In genomic region chr14:52414273-52414672, GRCm38 (mm10) we compare ENCODE assay signal across 22 mouse cellular contexts. TPM values are rescaled to one million over a fixed set of nuclear protein-coding genes. Genes with fewer than 3 reads are reported as not detected.
"Had no signal": no experiment of that assay in that cellular context is flagged by ENCODE, and none has a peak within 500 bp of the region (broad histone marks: within the 10 kb centered on the region; RNA-seq: fewer than 3 reads in every experiment).

Olfr1510 (minus strand) TSS chr14:52414373.

- DNase-seq: left cerebral cortex, postnatal 4 days; liver; liver, embryonic 13.5 days; liver, postnatal 0 days; lung, adult 18-20 months; lung, adult 2 months; lung, embryonic 14.5 days; lung, postnatal 10 days; lung, postnatal 14 days; lung, postnatal 36 days; lung, postnatal 4 days; midbrain, embryonic 14.5 days had no signal

RNA-seq across cellular contexts. Expression of gene Olfr1510, which starts in this region (rescaled TPM):
- total RNA-seq: left cerebral cortex, postnatal 10 days; left cerebral cortex, postnatal 14 days; left cerebral cortex, postnatal 25 days; left cerebral cortex, postnatal 36 days; left cerebral cortex, postnatal 4 days; liver, adult 2 months; megakaryocyte progenitor cell, adult 5-6 weeks; megakaryocyte, adult 5-6 weeks; megakaryocyte-erythroid progenitor cell, adult 5-6 weeks; midbrain, postnatal 0 days; monocyte, adult 5-6 weeks had no signal
